Mouse (Mus musculus) lung, embryonic 15.5 days (tissue): ENCODE measurements around the gene Mup7. TPM values are rescaled to one million over a fixed set of nuclear protein-coding genes. Genes with fewer than 3 reads are reported as not detected.
"Not testable (repeated sequence)": the region's sequence is repeated elsewhere in the genome, so short reads cannot be mapped to it uniquely, and the experiment has no call there.

Experiments used
- ATAC-seq: fragments of 200-750 bp; cut with Nextera tagmentation; 2 replicates; pipeline ENCODE4 v1.8.0; 2017; ENCODE audit warnings: moderate number of reproducible peaks, borderline replicate concordance; ENCODE audit not compliant: low FRiP score, low TSS enrichment; ENCODE audit errors: extremely low read depth
- H3K27ac ChIP-seq: fragments of 300-500 bp; sonication (generic); 2 replicates; pipeline ENCODE4 v1.5.1; 2015; ENCODE audit warnings: moderate library complexity, mild to moderate bottlenecking, inconsistent platforms
- H3K27me3 ChIP-seq: fragments of 300-500 bp; sonication (generic); 2 replicates; pipeline ENCODE4 v1.6.1; 2015; ENCODE audit warnings: inconsistent platforms
- H3K36me3 ChIP-seq: fragments of 300-500 bp; sonication (generic); 2 replicates; pipeline ENCODE4 v1.6.1; 2015; ENCODE audit warnings: inconsistent platforms
- H3K4me1 ChIP-seq: fragments of 300-500 bp; sonication (generic); 2 replicates; pipeline ENCODE4 v1.6.1; 2015; ENCODE audit warnings: inconsistent platforms
- H3K4me2 ChIP-seq: fragments of 300-500 bp; sonication (generic); 2 replicates; pipeline ENCODE4 v1.6.1; 2015; ENCODE audit warnings: inconsistent platforms, mild to moderate bottlenecking, moderate library complexity
- H3K4me3 ChIP-seq: fragments of 300-500 bp; sonication (generic); 2 replicates; pipeline ENCODE4 v1.5.1; 2015; ENCODE audit warnings: mild to moderate bottlenecking, inconsistent platforms
- H3K9ac ChIP-seq: fragments of 300-500 bp; sonication (generic); 2 replicates; pipeline ENCODE4 v1.6.1; 2015; ENCODE audit warnings: inconsistent platforms
- H3K9me3 ChIP-seq: fragments of 300-500 bp; sonication (generic); 2 replicates; pipeline ENCODE4 v1.6.1; 2016; ENCODE audit warnings: inconsistent platforms
- WGBS: fragments of 180-500 bp; shearing (Covaris S2); methylation state at CpG from one replicate; pipeline ENCODE4 v1.1.7; 2015; 5-methylcytosine and 5-hydroxymethylcytosine counted together
- polyA plus RNA-seq: library from polyadenylated mRNA; unstranded; fragments of >200 nt; fragmentation: Nextera tagmentation; extraction: Ambion mirVana; gene quantifications from 2 replicates; pipeline ENCODE4 v1.2.1, GENCODE M21; 2015

The Mup7 gene
- not detected in 2 replicates for polyA plus RNA-seq

GRCm38 (mm10) chr4:60070375-60070774 is at the start of gene Mup7:
Gene Mup7 (minus strand): TSS chr4:60070475.
- H3K4me2 ChIP-seq, H3K36me3 ChIP-seq, H3K4me3 ChIP-seq, H3K9me3 ChIP-seq, H3K4me1 ChIP-seq, H3K27ac ChIP-seq, H3K9ac ChIP-seq, H3K27me3 ChIP-seq, ATAC-seq: not testable (repeated sequence)
- 73% methylated on average over 2 of the region's 2 CpGs for WGBS

GRCm38 (mm10) chr4:60079865-60080264 is 9.6 kb upstream of the Mup7 start:
- not testable (repeated sequence) for H3K9ac ChIP-seq

GRCm38 (mm10) chr4:60029334-60030111 is 40.8 kb downstream of the Mup7 start:
- H3K4me1 ChIP-seq, H3K4me2 ChIP-seq, H3K9ac ChIP-seq, ATAC-seq, H3K9me3 ChIP-seq, H3K4me3 ChIP-seq, H3K27ac ChIP-seq, H3K27me3 ChIP-seq, H3K36me3 ChIP-seq: not testable (repeated sequence)
- 59% methylated on average over 13 of the region's 13 CpGs for WGBS

More at GRCm38 (mm10) chr4:60079865-60080264, 9.6 kb upstream of the Mup7 start:
- H3K27me3 ChIP-seq, H3K27ac ChIP-seq, H3K36me3 ChIP-seq, H3K4me2 ChIP-seq, H3K4me1 ChIP-seq, H3K4me3 ChIP-seq, ATAC-seq, H3K9me3 ChIP-seq: not testable (repeated sequence)
- 12% methylated on average over 3 of the region's 3 CpGs for WGBS

GRCm38 (mm10) chr4:60020141-60020540 is 50.1 kb downstream of the Mup7 start:
- H3K9ac ChIP-seq, H3K4me2 ChIP-seq, H3K27ac ChIP-seq, H3K36me3 ChIP-seq, H3K27me3 ChIP-seq, H3K4me3 ChIP-seq, H3K9me3 ChIP-seq, H3K4me1 ChIP-seq, ATAC-seq: not testable (repeated sequence)
- 85% methylated on average over 7 of the region's 7 CpGs for WGBS

Other genes starting within 250 kb of the Mup7 start
- gene Slc46a2, start 155.4 kb downstream of the Mup7 start, polyA plus RNA-seq, result 0.70 and 3.4 TPM in 2 replicates
- not detected in 2 replicates for gene Mup4, start 109.8 kb downstream of the Mup7 start, polyA plus RNA-seq
- gene Mup6, start 106.2 kb downstream of the Mup7 start, polyA plus RNA-seq, result not detected in 2 replicates
- gene Mup2, start 83.8 kb upstream of the Mup7 start, polyA plus RNA-seq, result not detected in 2 replicates
- gene Mup8, start 152.1 kb upstream of the Mup7 start, polyA plus RNA-seq, result not detected in 2 replicates